Mouse (Mus musculus) adrenal gland, postnatal 36 days (tissue): ENCODE results near the gene Col11a2. TPM values are rescaled to one million over a fixed set of nuclear protein-coding genes. Genes with fewer than 3 reads are reported as not detected.

Experiments used
- DNase-seq, 2 experiments: peaks; one replicate each; pipeline ENCODE4 v3.0.0; 2021; ENCODE audit warnings: mixed read lengths in 1 of 2
- total RNA-seq, 2 experiments: library from RNA; stranded (reverse); gene quantifications; 2 replicates each; pipeline ENCODE4 v1.2.3; 2021

Gene Col11a2
- total RNA-seq, 2 experiments from 2014 or later, result 1.2 to 2.2 TPM

GRCm38 (mm10) chr17:34026221-34026620, 13.0 kb upstream of the Col11a2 start:
- no peak for DNase-seq

- peak; percentile 61 to 66 for DNase-seq
Measured at GRCm38 (mm10) chr17:34026917-34027655, 12.2 kb upstream of the Col11a2 start.

- peak; percentile 96 to 97 for DNase-seq
Measured at GRCm38 (mm10) chr17:34027656-34028223, 11.5 kb upstream of the Col11a2 start, which contains the start of gene H2-Ke6. H2-Ke6 (minus strand) TSS chr17:34028060.

GRCm38 (mm10) chr17:34028501-34029149, 10.6 kb upstream of the Col11a2 start:
- DNase-seq, result no peak

- no peak for DNase-seq
Measured at GRCm38 (mm10) chr17:34029150-34029889, 9.9 kb upstream of the Col11a2 start.

- no peak for DNase-seq
Measured at GRCm38 (mm10) chr17:34029890-34030595, 9.2 kb upstream of the Col11a2 start.

- DNase-seq, result peak in 1 of 2 experiments; percentile 44
Measured at GRCm38 (mm10) chr17:34030861-34031326, 8.3 kb upstream of the Col11a2 start.

GRCm38 (mm10) chr17:34031465-34032173, 7.6 kb upstream of the Col11a2 start, which contains the start of the genes Slc39a7 and Rxrb:
Slc39a7 (minus strand) TSS chr17:34031682.
Rxrb (plus strand) TSS chr17:34031812.
- peak; percentile 99 for DNase-seq

GRCm38 (mm10) chr17:34032174-34032632, 7.0 kb upstream of the Col11a2 start:
- DNase-seq, result peak; percentile 81 to 88

GRCm38 (mm10) chr17:34032806-34033205, 6.4 kb upstream of the Col11a2 start:
- DNase-seq, result peak in 1 of 2 experiments; percentile 40

- no peak for DNase-seq
Measured at GRCm38 (mm10) chr17:34033441-34033840, 5.8 kb upstream of the Col11a2 start.

GRCm38 (mm10) chr17:34034064-34034463, 5.2 kb upstream of the Col11a2 start:
- DNase-seq, result peak; percentile 68 to 81

- DNase-seq, result no peak
Measured at GRCm38 (mm10) chr17:34035517-34035916, 3.7 kb upstream of the Col11a2 start.

GRCm38 (mm10) chr17:34036647-34037046, 2.6 kb upstream of the Col11a2 start:
- peak; percentile 41 to 62 for DNase-seq

- no peak for DNase-seq
Measured at GRCm38 (mm10) chr17:34037241-34037640, 2.0 kb upstream of the Col11a2 start.

- peak in 1 of 2 experiments; percentile 55 for DNase-seq
Measured at GRCm38 (mm10) chr17:34038440-34038839, 797 bp upstream of the Col11a2 start.

- DNase-seq, result peak in 1 of 2 experiments; percentile 64
Measured at GRCm38 (mm10) chr17:34039562-34040450, 569 bp downstream of the Col11a2 start.

- no peak for DNase-seq
Measured at GRCm38 (mm10) chr17:34045941-34046340, 6.7 kb downstream of the Col11a2 start.

GRCm38 (mm10) chr17:34047404-34048050, 8.3 kb downstream of the Col11a2 start:
- no peak for DNase-seq
